Mouse (Mus musculus) gastrocnemius, postnatal 14 days (tissue): ENCODE data around the gene Pgr. TPM values are rescaled to one million over a fixed set of nuclear protein-coding genes. Genes with fewer than 3 reads are reported as not detected.

Source experiments
- DNase-seq: peaks from one replicate; pipeline ENCODE4 v3.0.0; 2021; ENCODE audit warnings: mixed read lengths
- intact Hi-C: fragments of 180-260 bp; cut with DNase I; formaldehyde crosslinking; loops from one replicate; pipeline ENCODE4 v1.15.1; 2025; ENCODE audit warnings: low total_unique reads
- long read RNA-seq, 2 experiments: library from polyadenylated mRNA; stranded (forward); transcript quantifications; one replicate each; pipeline ENCODE4 v2.0.0; 2021
- total RNA-seq, 2 experiments: library from RNA; stranded (reverse); gene quantifications; 2 replicates each; pipeline ENCODE4 v1.2.3; 2021

Gene Pgr
- under 1 TPM; 0.06 to 0.09 TPM for total RNA-seq
- long read RNA-seq, experiment 1: 0 reads
- long read RNA-seq, experiment 2: 0 reads

DNA sequence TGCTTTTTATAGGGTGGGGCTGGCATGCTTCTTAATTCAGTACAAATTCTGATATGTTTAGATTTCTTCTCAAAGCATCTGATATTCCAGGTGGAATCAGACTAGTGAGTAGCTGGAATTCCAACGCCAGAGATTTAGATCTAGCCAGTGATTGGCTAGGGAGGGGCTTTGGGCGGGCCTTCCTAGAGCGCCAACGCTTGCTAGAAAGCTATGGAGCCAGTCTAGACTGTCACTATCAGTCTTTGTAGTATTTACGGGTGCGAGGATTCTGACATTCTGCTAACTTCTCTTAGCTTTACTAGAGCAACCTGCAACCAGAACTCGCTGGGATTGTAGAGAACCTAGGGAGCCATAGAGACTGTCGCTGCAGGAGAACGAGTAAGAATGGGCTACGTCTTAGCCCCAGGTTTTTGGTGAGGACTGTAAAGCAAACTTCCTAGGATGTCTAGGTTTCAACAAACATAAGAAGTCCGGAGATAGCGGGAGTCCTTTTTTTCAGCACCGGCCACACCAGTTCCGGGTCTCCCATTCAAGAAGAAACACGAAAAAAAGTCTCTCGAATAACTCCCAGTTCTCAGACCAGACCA is at the start of gene Pgr:
TSS of gene Pgr (plus strand) at position 218 of the 587 bp plus-strand sequence.
- no peak for DNase-seq
- intact Hi-C loops: no loop called here

DNA sequence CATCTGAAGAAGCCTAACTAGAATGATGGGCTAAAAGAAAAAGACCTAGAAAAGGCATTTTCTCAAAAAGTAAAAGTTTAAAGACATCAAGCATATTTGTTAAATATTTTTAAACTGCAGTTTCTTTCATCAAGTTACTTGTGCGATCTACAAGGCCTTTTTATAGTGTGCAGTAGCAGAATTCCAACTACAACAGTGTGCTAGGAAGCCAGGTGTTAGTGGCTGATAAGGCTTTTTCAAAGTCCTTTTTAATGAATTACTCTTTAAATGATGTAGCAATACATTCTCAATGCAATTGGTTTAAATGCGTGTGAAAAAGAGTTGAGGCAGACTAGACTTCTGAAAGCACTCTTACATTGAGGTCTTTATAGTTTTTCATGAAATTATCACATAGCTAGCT is 42.2 kb upstream of the Pgr start:
- DNase-seq: no peak
- intact Hi-C loops: no loop called here

DNA sequence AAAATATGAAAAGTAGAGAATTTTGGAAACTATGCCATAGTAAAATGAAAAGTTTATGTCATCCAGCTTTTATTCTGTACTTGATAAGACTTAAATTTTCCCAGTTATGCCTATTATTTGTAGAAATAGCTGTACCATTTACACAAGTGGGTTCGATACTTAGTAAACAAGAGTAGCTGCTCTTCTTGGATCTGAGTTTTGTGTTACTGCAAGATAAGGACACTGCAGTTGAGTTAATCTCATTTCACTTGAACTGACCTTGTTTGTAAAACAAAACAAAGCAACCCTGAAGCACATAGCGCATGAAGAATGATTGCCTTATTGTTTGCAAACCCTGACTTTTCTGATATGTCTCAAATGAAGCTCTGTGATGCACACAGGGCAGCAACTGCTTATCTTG is 31.1 kb upstream of the Pgr start:
- no peak for DNase-seq
- intact Hi-C loops: no loop called here

DNA sequence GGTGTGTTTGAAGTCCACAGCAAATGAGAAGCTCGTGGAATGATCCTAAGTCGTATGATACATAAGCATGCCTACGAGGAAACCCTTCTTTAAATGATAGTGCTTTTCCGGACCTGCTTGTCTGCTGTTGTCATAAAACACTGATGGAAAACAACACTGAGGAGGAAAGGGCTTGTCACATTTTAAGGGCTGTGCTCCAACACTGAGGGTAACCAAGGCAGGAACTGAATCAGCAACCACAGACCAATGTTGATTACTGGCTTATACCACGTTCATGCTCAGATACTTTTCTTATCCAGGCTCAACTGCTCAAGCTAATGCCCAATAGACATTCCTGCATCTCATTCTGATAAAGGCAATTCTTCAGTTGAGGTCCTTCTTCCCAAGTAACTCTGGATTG is 4.4 kb upstream of the Pgr start:
- intact Hi-C loops: no loop called here
- DNase-seq: no peak

GRCm38 (mm10) chr9:8900203-8901012 is 775 bp downstream of the Pgr start:
- intact Hi-C loops: no loop called here
- DNase-seq: peak; percentile 3

- intact Hi-C loops: no loop called here
- DNase-seq: peak; percentile 6
Measured at GRCm38 (mm10) chr9:8901013-8901646, 1.5 kb downstream of the Pgr start.

DNA sequence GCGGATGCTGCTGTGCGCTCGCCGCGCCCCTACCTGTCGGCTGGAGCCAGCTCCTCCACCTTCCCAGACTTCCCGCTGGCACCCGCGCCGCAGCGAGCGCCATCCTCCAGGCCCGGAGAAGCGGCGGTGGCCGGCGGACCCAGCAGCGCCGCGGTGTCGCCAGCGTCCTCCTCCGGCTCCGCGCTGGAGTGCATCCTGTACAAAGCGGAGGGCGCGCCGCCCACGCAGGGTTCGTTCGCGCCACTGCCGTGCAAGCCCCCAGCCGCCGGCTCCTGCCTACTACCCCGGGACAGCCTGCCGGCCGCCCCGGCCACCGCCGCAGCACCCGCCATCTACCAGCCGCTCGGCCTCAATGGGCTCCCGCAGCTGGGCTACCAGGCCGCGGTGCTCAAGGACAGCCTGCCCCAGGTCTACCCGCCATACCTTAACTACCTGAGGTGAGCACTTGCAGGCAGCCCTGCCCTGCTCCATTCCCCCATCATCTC is 2.1 kb downstream of the Pgr start:
- intact Hi-C loops: no loop called here
- DNase-seq: peak; percentile 6

- DNase-seq: no peak
- intact Hi-C loops: no loop called here
Measured at GRCm38 (mm10) chr9:8902277-8902676, 2.6 kb downstream of the Pgr start.

GRCm38 (mm10) chr9:8927561-8927960 is 27.9 kb downstream of the Pgr start:
- intact Hi-C loops: no loop called here
- DNase-seq: no peak

- intact Hi-C loops: no loop called here
- DNase-seq: no peak
Measured at GRCm38 (mm10) chr9:8937753-8938152, 38.1 kb downstream of the Pgr start.

DNA sequence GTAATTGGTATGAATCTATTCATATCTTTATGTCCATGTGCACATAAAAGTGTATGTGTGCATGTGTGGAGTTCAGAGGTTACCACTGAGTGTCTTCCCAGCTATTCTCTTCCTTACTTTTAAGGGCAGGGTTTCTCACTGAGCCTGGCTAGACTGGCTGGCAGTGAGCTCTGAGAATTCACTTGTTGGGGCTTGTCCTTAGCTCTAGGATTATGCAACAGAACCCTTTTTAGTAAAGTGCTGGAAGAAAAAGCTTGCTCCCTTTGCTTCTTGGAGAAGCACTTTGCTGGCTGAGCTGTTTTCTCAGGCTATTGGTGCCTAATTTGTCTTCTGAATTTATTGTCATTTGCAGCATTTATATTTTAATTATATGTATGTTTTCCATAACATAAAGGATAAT is 53.7 kb downstream of the Pgr start:
- DNase-seq: no peak
- intact Hi-C loops: loop anchor here (10.0 kb wide), 1 partner anchor 259 kb away; no protein-coding TSS in a partner anchor

DNA sequence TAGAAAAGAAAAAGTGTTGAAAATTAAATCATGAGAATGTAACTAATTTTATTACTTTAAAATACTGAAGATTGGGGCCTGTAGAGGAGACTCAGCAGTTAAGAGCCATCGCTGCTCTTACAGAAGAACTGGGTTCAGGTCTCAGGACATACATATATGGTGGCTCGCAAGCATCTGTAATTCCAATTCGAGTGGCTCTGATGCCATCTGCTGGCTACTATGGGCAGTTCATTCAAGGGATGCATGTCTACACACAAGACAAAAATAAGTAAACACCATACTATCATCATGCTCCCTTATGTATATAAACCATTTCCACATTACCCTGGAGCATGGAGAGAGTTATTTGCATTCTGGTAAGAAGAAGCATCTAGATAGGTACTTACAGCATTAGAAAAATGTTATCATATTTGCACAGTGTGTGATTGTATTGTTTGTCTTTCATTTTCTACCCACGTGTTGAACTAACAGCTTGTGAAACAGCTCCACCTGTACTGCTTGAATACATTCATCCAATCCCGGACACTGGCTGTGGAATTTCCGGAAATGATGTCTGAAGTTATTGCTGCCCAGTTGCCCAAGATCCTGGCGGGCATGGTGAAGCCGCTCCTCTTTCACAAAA is 65.0 kb downstream of the Pgr start:
- no peak for DNase-seq

GRCm38 (mm10) chr9:8970240-8970639 is 70.6 kb downstream of the Pgr start:
- peak; percentile 48 for DNase-seq
- intact Hi-C loops: no loop called here

More for the DNA sequence above, 65.0 kb downstream of the Pgr start:
- intact Hi-C loops: no loop called here

DNA sequence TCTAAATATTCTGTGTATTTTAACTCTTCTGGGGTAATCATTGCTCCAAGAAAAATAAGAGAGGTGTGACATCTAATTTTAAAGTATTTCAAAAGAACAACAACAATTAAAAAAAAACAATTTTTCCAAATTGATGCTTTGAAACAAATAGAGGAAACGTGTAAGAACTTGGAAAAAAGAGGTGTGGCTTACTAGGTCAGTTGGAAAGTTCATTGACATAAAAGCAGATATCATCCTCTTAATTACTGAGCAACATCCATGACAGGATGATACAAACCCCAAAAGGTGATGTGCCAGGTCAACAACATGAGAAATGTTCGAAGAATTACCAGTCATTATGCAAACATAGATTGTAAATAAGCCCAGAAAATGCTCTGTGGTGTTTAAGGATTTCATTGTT is 71.9 kb downstream of the Pgr start, which contains the start of gene Gm16485:
TSS of gene Gm16485 (plus strand) at position 301 of the 400 bp plus-strand sequence.
- intact Hi-C loops: no loop called here

GRCm38 (mm10) chr9:8977775-8978174 is 78.1 kb downstream of the Pgr start:
- DNase-seq: no peak
- intact Hi-C loops: no loop called here

More for the DNA sequence above, 71.9 kb downstream of the Pgr start, which contains the start of gene Gm16485:
- DNase-seq: no peak

GRCm38 (mm10) chr9:8982315-8982714 is 82.7 kb downstream of the Pgr start:
- no peak for DNase-seq
- intact Hi-C loops: no loop called here

- no peak for DNase-seq
- intact Hi-C loops: no loop called here
Measured at GRCm38 (mm10) chr9:8996494-8996893, 96.9 kb downstream of the Pgr start.

- intact Hi-C loops: no loop called here
- DNase-seq: no peak
Measured at GRCm38 (mm10) chr9:9001170-9001569, 101.5 kb downstream of the Pgr start.

GRCm38 (mm10) chr9:9015108-9015507 is 115.5 kb downstream of the Pgr start:
- DNase-seq: no peak
- intact Hi-C loops: no loop called here
